Mouse (Mus musculus): ENCODE measurements around the gene Spata25. TPM values are rescaled to one million over a fixed set of nuclear protein-coding genes. Genes with fewer than 3 reads are reported as not detected.
"Not testable (repeated sequence)": the region's sequence is repeated elsewhere in the genome, so short reads cannot be mapped to it uniquely, and the experiment has no call there.

Gene Spata25
- total RNA-seq, 1 experiment from 2014 or later, result not detected

DNA sequence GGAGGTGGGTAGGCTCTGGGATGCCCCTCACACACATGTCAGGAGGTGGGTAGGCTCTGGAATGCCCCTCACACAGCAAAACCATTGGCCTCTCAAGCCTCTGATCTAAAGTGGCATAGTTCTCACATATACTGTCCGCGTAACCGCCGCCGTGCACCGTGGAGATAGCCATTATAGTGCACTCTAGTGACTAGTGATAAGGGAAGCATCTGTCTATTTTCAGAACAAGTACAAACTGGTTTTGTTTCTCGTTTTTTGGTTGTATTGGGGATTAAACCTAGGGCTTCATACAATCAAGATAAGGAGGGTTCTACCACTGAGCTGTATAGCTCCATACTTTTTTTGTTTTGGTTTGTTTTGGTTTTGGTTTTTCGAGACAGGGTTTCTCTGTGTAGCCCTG lies 12.5 kb downstream of the Spata25 start:
- peak; percentile 29; the same call in 1 of the 2 replicates for ATAC-seq (replicated peaks; ENCODE audit: low read depth, poor library complexity, severe bottlenecking)

- peak; percentile 75 for ATAC-seq (replicated peaks; ENCODE audit: low read depth, poor library complexity, severe bottlenecking)
These were observed 13.0 kb downstream of the Spata25 start for GRCm38 (mm10) chr2:164815348-164815747.

- ATAC-seq (replicated peaks; ENCODE audit: low read depth, poor library complexity, severe bottlenecking), result no peak
These were observed 14.8 kb downstream of the Spata25 start for GRCm38 (mm10) chr2:164813557-164813956.

- no peak for ATAC-seq (replicated peaks; ENCODE audit: low read depth, poor library complexity, severe bottlenecking)
These were observed 21.7 kb downstream of the Spata25 start for GRCm38 (mm10) chr2:164806614-164807013.

- ATAC-seq (replicated peaks; ENCODE audit: low read depth, poor library complexity, severe bottlenecking), result peak; percentile 38; the same call in 1 of the 2 replicates
These were observed 23.0 kb downstream of the Spata25 start for GRCm38 (mm10) chr2:164805332-164805718.

DNA sequence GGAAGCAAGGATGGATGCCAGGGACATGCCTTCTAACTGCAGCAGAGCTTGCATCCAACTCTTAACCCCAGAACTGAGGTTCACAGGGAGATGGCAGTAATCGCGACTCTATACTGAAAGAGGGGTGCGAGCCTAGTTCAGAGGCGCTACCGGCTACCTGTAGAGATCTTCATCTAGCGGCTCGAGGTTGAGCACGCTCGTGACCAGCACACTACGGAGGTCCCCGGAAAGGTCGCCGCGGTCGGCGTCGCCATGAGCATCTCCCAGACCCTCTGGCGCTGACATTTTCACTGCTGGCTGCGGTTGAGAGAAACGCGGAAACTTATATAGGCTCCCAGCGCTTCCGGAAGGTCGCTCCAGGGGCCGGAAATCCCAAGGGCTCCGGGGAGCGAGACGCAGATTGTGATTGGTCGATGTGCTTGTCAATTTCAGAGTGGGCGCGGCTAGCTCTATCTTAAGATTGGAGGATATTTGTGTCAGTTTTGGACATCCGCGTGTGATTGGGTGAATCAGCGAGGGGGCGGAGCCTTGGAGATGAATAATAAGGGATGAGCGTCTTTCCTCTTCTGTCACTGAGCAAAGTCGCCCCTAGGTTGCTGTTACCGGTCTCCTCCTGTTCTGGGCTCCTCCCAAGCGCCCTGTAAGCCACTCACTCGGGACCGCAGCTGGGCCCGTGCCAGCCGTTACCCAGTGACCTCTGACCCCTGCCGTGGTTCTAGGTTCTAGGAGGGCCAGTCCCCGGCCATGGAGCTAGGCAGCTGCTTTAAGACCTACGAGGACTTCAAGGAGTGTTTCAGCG lies 23.6 kb downstream of the Spata25 start, which contains the start of the genes Acot8 and Zswim3:
Acot8 (minus strand) TSS at position 350 of the 799 bp plus-strand sequence.
Zswim3 (plus strand) TSS at position 566 of the 799 bp plus-strand sequence.
- ATAC-seq (replicated peaks; ENCODE audit: low read depth, poor library complexity, severe bottlenecking), result peak; percentile 95

DNA sequence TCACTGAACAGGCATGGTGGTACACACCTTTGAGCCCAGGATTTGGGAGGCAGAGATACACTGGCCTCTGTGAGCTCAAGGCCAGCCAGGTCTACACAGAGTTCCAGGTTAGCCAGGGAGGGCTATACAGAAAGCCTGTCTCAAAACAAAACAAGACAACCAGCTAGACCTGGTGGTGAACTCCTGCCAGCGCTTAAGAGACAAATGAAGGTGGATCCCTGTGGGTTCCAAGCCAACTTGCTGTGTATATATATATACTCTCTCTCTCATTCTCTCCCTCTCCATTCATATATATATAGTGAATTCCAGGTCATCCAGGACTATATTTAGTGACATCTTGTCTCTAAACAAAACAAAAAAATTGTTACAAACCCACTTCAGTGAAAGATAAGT lies 24.4 kb downstream of the Spata25 start:
- ATAC-seq (replicated peaks; ENCODE audit: low read depth, poor library complexity, severe bottlenecking), result no peak

DNA sequence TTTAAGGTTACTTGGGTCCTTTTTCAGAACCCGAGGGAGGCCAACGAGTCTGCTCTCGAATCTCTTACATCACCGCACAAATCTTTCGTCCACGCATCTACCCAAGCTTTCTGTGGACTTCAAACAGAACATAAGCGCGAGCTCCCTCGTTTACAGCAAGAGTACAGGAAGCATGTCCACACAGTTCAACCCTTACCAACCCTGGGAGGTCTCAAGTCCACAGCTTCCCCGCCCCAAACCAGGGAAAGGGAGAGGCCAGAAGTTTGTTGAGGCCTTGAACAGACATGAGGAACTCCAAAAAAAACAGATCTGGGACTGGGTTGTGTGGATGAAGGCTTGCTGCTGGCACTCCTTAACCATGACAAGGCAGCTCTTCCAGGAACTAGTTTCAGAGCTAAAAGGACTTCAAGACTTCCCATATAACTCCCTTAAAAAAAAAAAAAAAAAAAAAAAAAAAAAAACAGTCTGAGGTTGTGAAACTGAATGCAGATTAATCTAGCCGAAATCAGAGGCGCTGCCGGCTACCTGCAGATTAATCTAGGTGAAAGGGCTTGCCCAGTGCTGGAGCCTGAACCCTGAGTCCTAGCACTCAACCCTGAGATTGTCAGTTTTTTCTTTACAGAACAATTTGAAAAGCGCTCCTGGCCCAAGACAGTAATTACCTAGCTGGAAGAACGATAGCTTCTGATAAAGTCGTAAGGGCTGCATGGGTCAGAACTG lies 25.0 kb downstream of the Spata25 start:
- ATAC-seq (replicated peaks; ENCODE audit: low read depth, poor library complexity, severe bottlenecking), result no peak

DNA sequence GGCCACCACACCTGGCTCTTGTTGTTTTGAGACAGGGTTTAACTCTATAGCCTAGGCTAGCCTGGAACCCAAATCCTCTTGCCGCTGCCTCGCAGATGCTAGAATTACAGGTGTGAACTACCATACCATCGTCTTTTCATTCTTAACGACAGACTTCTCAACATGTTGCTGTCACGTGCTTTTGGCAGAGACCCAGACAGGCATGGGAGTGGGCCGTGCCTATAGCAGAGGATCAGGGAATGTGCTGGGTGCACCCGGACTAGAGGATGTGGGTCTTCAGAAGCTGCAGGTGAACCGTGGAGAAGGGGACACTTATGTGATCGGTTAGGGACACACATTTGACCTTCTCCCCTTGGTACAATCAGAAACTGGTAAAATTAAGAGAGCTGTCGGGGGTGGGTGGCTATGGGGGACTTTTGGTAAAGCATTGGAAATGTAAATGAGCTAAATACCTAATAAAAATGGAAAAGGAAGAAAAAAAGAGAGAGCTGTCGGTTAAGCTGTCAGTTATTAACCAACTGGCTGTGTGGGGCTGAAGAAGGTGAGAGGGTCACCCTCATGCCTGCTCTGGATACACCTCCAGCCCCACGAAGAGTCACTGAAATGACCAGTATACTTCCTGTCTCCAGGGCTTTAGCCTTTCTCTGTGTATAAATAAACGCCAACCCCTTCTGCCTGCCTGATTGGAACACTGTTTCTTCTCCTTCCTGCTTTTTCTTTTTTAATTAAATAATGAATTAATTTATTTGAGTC lies 27.9 kb downstream of the Spata25 start:
- no peak for ATAC-seq (replicated peaks; ENCODE audit: low read depth, poor library complexity, severe bottlenecking)

GRCm38 (mm10) chr2:164798554-164798953 lies 29.8 kb downstream of the Spata25 start:
- ATAC-seq (replicated peaks; ENCODE audit: low read depth, poor library complexity, severe bottlenecking), result not testable (repeated sequence)

- no peak for ATAC-seq (replicated peaks; ENCODE audit: low read depth, poor library complexity, severe bottlenecking)
These were observed 32.5 kb downstream of the Spata25 start for GRCm38 (mm10) chr2:164795868-164796267.

DNA sequence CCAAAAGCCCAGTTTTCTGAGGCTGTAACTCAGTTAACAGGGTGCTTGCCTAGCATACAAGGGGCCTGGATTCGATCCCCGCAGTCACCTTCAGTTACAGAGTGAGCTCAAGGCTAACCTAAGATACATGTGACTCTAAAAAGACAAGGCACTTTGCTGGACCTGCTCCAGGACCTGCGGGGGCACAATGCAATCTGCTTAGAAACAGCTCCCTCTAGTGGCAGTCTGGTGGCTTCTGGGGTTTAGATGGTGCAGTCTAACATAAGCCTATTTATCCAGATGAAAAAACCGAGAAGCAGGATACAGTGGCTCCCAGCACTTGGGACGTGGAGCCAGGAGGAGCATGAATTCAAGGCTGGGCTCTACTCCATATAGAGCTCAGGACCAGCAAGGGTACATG lies 34.0 kb downstream of the Spata25 start:
- ATAC-seq (replicated peaks; ENCODE audit: low read depth, poor library complexity, severe bottlenecking), result peak; percentile 86

- ATAC-seq (replicated peaks; ENCODE audit: low read depth, poor library complexity, severe bottlenecking), result 0 out of 2 replicates have a peak, but pooled peaks have one; percentile 20
These were observed 34.6 kb downstream of the Spata25 start for GRCm38 (mm10) chr2:164793772-164794171.

DNA sequence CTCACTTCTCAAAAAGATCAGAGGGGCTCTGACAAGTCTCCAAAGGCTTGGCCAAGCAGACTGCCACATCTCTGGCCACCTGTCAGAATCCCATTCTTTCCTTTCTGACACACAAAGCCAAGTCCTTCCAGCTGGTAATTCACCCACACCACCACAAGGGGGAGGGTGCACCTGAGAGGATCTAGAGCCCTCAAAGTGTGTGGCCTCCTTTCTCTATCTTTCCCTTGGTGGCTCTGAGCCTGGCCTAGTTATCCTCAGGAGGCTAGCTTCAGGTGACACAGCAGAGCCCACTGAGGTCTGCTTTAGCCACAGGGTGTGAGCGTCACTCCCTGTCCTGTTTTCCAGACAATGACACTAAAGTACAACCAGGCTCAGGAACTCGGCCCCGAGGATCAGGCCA lies 35.1 kb downstream of the Spata25 start:
- peak; percentile 50 for ATAC-seq (replicated peaks; ENCODE audit: low read depth, poor library complexity, severe bottlenecking)

- no peak for ATAC-seq (replicated peaks; ENCODE audit: low read depth, poor library complexity, severe bottlenecking)
These were observed 35.7 kb downstream of the Spata25 start for GRCm38 (mm10) chr2:164792400-164793190.

DNA sequence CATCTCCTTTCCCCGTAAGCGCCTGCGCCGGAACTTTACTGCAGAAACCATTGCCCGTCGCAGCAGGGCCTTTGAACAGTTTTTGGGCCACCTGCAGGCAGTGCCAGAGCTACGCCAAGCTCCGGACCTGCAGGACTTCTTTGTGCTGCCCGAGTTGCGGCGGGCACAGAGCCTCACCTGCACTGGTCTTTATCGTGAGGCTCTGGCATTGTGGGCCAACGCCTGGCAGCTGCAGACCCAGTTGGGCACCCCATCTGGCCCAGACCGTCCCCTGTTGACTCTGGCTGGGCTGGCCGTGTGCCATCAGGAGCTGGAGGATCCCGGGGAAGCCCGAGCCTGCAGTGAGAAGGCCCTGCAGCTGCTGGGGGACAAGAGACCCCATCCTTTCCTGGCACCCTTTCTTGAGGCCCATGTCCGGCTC lies 36.5 kb downstream of the Spata25 start:
- ATAC-seq (replicated peaks; ENCODE audit: low read depth, poor library complexity, severe bottlenecking), result no peak

DNA sequence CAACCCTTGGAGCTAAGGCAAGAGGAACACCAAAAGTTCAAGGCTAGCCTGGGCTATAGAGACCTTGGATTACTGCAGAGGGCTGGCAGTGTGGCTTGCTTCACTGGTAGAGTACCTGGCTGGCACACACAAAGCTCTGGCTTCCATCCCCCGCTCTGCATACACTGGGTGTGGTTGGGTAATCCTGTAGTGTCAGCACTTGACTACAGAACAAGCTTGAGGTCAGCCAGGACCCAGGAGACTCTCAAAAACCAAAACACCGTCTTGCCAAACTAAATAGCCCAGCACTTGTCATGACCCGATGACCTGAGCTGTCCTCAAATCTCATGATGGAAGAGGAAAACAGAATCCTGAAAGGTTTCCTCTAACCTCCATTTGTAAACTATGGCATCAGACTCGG lies 37.9 kb downstream of the Spata25 start:
- ATAC-seq (replicated peaks; ENCODE audit: low read depth, poor library complexity, severe bottlenecking), result no peak

DNA sequence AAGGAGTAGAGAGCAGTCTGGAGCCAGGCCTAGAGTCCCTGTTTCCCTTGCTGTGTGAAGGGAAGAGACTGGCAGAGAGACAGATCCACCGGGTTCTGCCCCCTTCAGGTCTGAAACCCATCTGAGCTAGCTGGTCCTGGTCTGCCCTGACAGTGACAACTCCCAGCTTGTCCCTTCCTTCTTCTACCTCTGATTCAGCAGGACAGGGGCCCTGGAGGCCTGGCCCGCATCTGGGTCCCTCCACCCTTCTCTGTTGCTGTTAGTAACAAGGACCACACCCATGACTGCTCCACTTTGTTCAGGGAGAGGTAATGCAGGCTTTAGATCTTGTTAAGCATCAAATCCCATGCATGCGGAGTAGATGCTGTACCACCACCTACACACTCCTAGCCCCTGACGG lies 39.9 kb downstream of the Spata25 start:
- no peak for ATAC-seq (replicated peaks; ENCODE audit: low read depth, poor library complexity, severe bottlenecking)

GRCm38 (mm10) chr2:164787779-164788178 lies 40.6 kb downstream of the Spata25 start:
- ATAC-seq (replicated peaks; ENCODE audit: low read depth, poor library complexity, severe bottlenecking), result no peak

DNA sequence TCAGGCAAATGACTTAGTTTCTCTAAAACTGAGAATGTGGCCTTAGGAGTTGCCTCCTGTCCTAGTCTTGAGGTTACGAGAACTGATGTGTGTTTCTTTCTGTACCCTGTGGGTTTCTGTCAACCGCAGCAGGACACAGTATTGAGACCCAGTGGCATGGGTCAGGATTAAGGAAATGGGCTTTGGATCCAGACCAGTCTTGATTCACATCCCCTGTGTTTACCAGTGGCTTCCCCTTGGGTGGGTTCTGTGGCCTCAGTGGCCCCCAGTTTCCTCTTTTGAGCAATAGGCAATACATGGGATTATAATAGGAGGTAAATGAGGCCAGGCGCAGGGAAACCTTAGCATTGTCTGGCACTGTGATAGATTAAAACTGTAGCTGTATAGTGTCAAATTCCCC lies 41.3 kb downstream of the Spata25 start:
- ATAC-seq (replicated peaks; ENCODE audit: low read depth, poor library complexity, severe bottlenecking), result peak; percentile 51

All from common myeloid progenitor, adult 5-6 weeks (primary cell).